Mouse (Mus musculus) embryonic facial prominence, embryonic 14.5 days (tissue): ENCODE measurements around the gene Endou. TPM values are rescaled to one million over a fixed set of nuclear protein-coding genes. Genes with fewer than 3 reads are reported as not detected.
"Not testable (repeated sequence)": the region's sequence is repeated elsewhere in the genome, so short reads cannot be mapped to it uniquely, and the experiment has no call there.

ENCODE experiments used
- ATAC-seq: fragments of 200-750 bp; cut with Nextera tagmentation; 2 replicates; pipeline ENCODE4 v1.8.0; 2017; ENCODE audit warnings: low read depth, moderate number of reproducible peaks, moderate TSS enrichment
- DNase-seq: peaks from one replicate; pipeline ENCODE4 v3.0.0-alpha.2; 2015; ENCODE audit warnings: low spot score
- H3K27ac ChIP-seq: fragments of 300-500 bp; sonication (generic); replicated peaks from 2 replicates; pipeline ENCODE4 v1.5.1; 2014; ENCODE audit warnings: low read depth, mild to moderate bottlenecking, low read length, moderate library complexity
- H3K27me3 ChIP-seq: fragments of 300-500 bp; sonication (generic); replicated peaks from 2 replicates; pipeline ENCODE4 v1.6.1; 2014; ENCODE audit warnings: low read length; ENCODE audit not compliant: control insufficient read depth, insufficient read depth
- H3K36me3 ChIP-seq: fragments of 300-500 bp; sonication (generic); 2 replicates; pipeline ENCODE4 v1.6.1; 2014; ENCODE audit warnings: low read length, mixed read lengths; ENCODE audit not compliant: control insufficient read depth, insufficient read depth
- H3K4me1 ChIP-seq: fragments of 300-500 bp; sonication (generic); 2 replicates; pipeline ENCODE4 v1.6.1; 2014; ENCODE audit warnings: antibody characterized with exemption, low read length; ENCODE audit not compliant: control insufficient read depth, insufficient read depth
- H3K4me2 ChIP-seq: fragments of 300-500 bp; sonication (generic); 2 replicates; pipeline ENCODE4 v1.6.1; 2014; ENCODE audit warnings: low read depth, mild to moderate bottlenecking, low read length, moderate library complexity, mixed read lengths
- H3K4me3 ChIP-seq: fragments of 300-500 bp; sonication (generic); 2 replicates; pipeline ENCODE4 v1.5.1; 2014; ENCODE audit warnings: low read depth, mild to moderate bottlenecking, low read length
- H3K9ac ChIP-seq: fragments of 300-500 bp; sonication (generic); 2 replicates; pipeline ENCODE4 v1.6.1; 2014; ENCODE audit warnings: low read depth, mild to moderate bottlenecking, low read length, moderate library complexity, mixed read lengths
- H3K9me3 ChIP-seq: fragments of 300-500 bp; sonication (generic); 2 replicates; pipeline ENCODE4 v1.6.1; 2016; ENCODE audit warnings: low read length; ENCODE audit not compliant: control insufficient read depth
- WGBS: fragments of 180-500 bp; shearing (Covaris S2); extraction: QIAGEN DNeasy Blood & Tissue Kit; methylation state at CpG from one replicate; pipeline ENCODE4 v1.1.7; 2014; 5-methylcytosine and 5-hydroxymethylcytosine counted together
- polyA plus RNA-seq: library from polyadenylated mRNA; unstranded; fragments of >200 nt; fragmentation: Nextera tagmentation; extraction: Ambion mirVana; gene quantifications from 2 replicates; pipeline ENCODE4 v1.2.1, GENCODE M21; 2014

The Endou gene
- polyA plus RNA-seq, 1 experiment from 2014 or later, result 4.1 TPM

- no peak overlapping the region for H3K4me2 ChIP-seq
- peaks cover 77% of the 10 kb centered on the region for H3K36me3 ChIP-seq
Observed at GRCm38 (mm10) chr15:97677341-97677740, 53.8 kb downstream of the Endou start.

GRCm38 (mm10) chr15:97675927-97676326, 55.2 kb downstream of the Endou start:
- Histone ChIP-seq H3K9me3 (no peaks in the 10 kb centered on the region), H3K4me2 (no peak overlapping the region), H3K27me3 (no peaks in the 10 kb centered on the region), H3K27ac (no peak overlapping the region), H3K4me1 (no peaks in the 10 kb centered on the region), H3K9ac (no peak overlapping the region), H3K4me3 (no peak overlapping the region), H3K36me3 (peaks cover 64% of the 10 kb centered on the region)
- DNase-seq, result no peak
- 92% methylated on average over 13 of the region's 13 CpGs for WGBS
- ATAC-seq, result no peak

More at GRCm38 (mm10) chr15:97677341-97677740, 53.8 kb downstream of the Endou start:
- H3K9me3 ChIP-seq, result no peaks in the 10 kb centered on the region
- WGBS, result 86% methylated on average over 3 of the region's 3 CpGs
- no peak for ATAC-seq
- no peak for DNase-seq
- H3K27me3 ChIP-seq, result no peaks in the 10 kb centered on the region
- no peak overlapping the region for H3K27ac ChIP-seq
- H3K4me1 ChIP-seq, result no peaks in the 10 kb centered on the region
- H3K4me3 ChIP-seq, result no peak overlapping the region
- no peak overlapping the region for H3K9ac ChIP-seq

GRCm38 (mm10) chr15:97674423-97674822, 56.7 kb downstream of the Endou start:
- no peak for ATAC-seq
- Histone ChIP-seq H3K4me1 (no peaks in the 10 kb centered on the region), H3K36me3 (peaks cover 52% of the 10 kb centered on the region), H3K27ac (no peak overlapping the region), H3K4me3 (no peak overlapping the region), H3K9ac (no peak overlapping the region), H3K9me3 (no peaks in the 10 kb centered on the region), H3K4me2 (no peak overlapping the region), H3K27me3 (no peaks in the 10 kb centered on the region)
- no peak for DNase-seq
- WGBS, result 93% methylated on average over 4 of the region's 4 CpGs

GRCm38 (mm10) chr15:97673256-97674000, 57.7 kb downstream of the Endou start:
- Histone ChIP-seq H3K27ac (no peak overlapping the region), H3K4me2 (no peak overlapping the region), H3K4me1 (no peaks in the 10 kb centered on the region), H3K9ac (no peak overlapping the region), H3K36me3 (peaks cover 49% of the 10 kb centered on the region), H3K27me3 (no peaks in the 10 kb centered on the region), H3K4me3 (no peak overlapping the region), H3K9me3 (no peaks in the 10 kb centered on the region)
- ATAC-seq (no peak), DNase-seq (no peak)
- WGBS, result 89% methylated on average over 7 of the region's 7 CpGs

- H3K27me3 ChIP-seq, result no peaks in the 10 kb centered on the region
- H3K9ac ChIP-seq, result no peak overlapping the region
- no peak overlapping the region for H3K4me3 ChIP-seq
- WGBS, result 78% methylated on average over 9 of the region's 9 CpGs
- DNase-seq (peak; percentile 42), ATAC-seq (peak; percentile 74)
- no peaks in the 10 kb centered on the region for H3K4me1 ChIP-seq
- H3K9me3 ChIP-seq, result no peaks in the 10 kb centered on the region
- H3K36me3 ChIP-seq, result peaks cover 38% of the 10 kb centered on the region
- no peak overlapping the region for H3K4me2 ChIP-seq
- no peak overlapping the region for H3K27ac ChIP-seq
Observed at GRCm38 (mm10) chr15:97672211-97672765, 58.9 kb downstream of the Endou start.

- Histone ChIP-seq H3K4me1 (no peaks in the 10 kb centered on the region), H3K27ac (no peak overlapping the region), H3K4me2 (no peak overlapping the region), H3K36me3 (peaks cover 23% of the 10 kb centered on the region), H3K9me3 (no peaks in the 10 kb centered on the region), H3K4me3 (no peak overlapping the region), H3K9ac (no peak overlapping the region), H3K27me3 (no peaks in the 10 kb centered on the region)
- WGBS, result 77% methylated on average over 6 of the region's 6 CpGs
- DNase-seq (no peak), ATAC-seq (no peak)
Observed at GRCm38 (mm10) chr15:97670554-97670953, 60.6 kb downstream of the Endou start.

GRCm38 (mm10) chr15:97668158-97668877, 62.8 kb downstream of the Endou start:
- not testable (repeated sequence) for DNase-seq, H3K4me1 ChIP-seq, ATAC-seq, H3K27me3 ChIP-seq, H3K9ac ChIP-seq, H3K4me3 ChIP-seq, H3K4me2 ChIP-seq, H3K9me3 ChIP-seq, H3K27ac ChIP-seq, H3K36me3 ChIP-seq
- 72% methylated on average over 16 of the region's 17 CpGs for WGBS

GRCm38 (mm10) chr15:97667437-97667836, 63.7 kb downstream of the Endou start:
- Histone ChIP-seq H3K9me3 (no peaks in the 10 kb centered on the region), H3K27me3 (no peaks in the 10 kb centered on the region), H3K4me3 (no peak overlapping the region), H3K4me1 (no peaks in the 10 kb centered on the region), H3K36me3 (no peaks in the 10 kb centered on the region), H3K9ac (no peak overlapping the region), H3K4me2 (peak overlapping the region; percentile 19; the same call in 1 of the 2 replicates), H3K27ac (no peak overlapping the region)
- peak; percentile 79 for DNase-seq
- 30% methylated on average over 7 of the region's 7 CpGs for WGBS
- no peak for ATAC-seq
